Mouse (Mus musculus) intestine, embryonic 14.5 days (tissue): ENCODE measurements around the gene Trio. TPM values are rescaled to one million over a fixed set of nuclear protein-coding genes. Genes with fewer than 3 reads are reported as not detected.

ENCODE experiments used
- ATAC-seq: fragments of 200-750 bp; cut with Nextera tagmentation; replicated peaks from 2 replicates; pipeline ENCODE4 v1.8.0; 2017; ENCODE audit warnings: low read depth, moderate number of reproducible peaks, moderate TSS enrichment, moderate library complexity; ENCODE audit not compliant: low FRiP score, low TSS enrichment
- DNase-seq: peaks from one replicate; pipeline ENCODE4 v3.0.0-alpha.2; 2018; ENCODE audit warnings: low spot score
- H3K27ac ChIP-seq: fragments of 300-500 bp; sonication (generic); 2 replicates; pipeline ENCODE4 v1.5.1; 2014; ENCODE audit warnings: low read depth, mild to moderate bottlenecking, control low read depth
- H3K27me3 ChIP-seq: fragments of 300-500 bp; sonication (generic); replicated peaks from 2 replicates; pipeline ENCODE4 v1.6.1; 2014; ENCODE audit warnings: low read length, control low read depth; ENCODE audit not compliant: control insufficient read depth, insufficient read depth
- H3K36me3 ChIP-seq: fragments of 300-500 bp; sonication (generic); 2 replicates; pipeline ENCODE4 v1.6.1; 2014; ENCODE audit warnings: low read length, control low read depth; ENCODE audit not compliant: control insufficient read depth, insufficient read depth
- H3K4me1 ChIP-seq: fragments of 300-500 bp; sonication (generic); replicated peaks from 2 replicates; pipeline ENCODE4 v1.6.1; 2014; ENCODE audit warnings: low read length, control low read depth, mixed read lengths; ENCODE audit not compliant: control insufficient read depth, insufficient read depth
- H3K4me2 ChIP-seq: fragments of 300-500 bp; sonication (generic); 2 replicates; pipeline ENCODE4 v1.6.1; 2014; ENCODE audit warnings: low read length
- H3K4me3 ChIP-seq: fragments of 300-500 bp; sonication (generic); 2 replicates; pipeline ENCODE4 v1.5.1; 2014; ENCODE audit warnings: low read depth, low read length, control low read depth, mixed read lengths
- H3K9ac ChIP-seq: fragments of 300-500 bp; sonication (generic); 2 replicates; pipeline ENCODE4 v1.6.1; 2014; ENCODE audit warnings: mild to moderate bottlenecking, low read length
- H3K9me3 ChIP-seq: fragments of 300-500 bp; sonication (generic); 2 replicates; pipeline ENCODE4 v1.6.1; 2016; ENCODE audit warnings: low read length, control low read depth; ENCODE audit not compliant: control insufficient read depth
- WGBS: fragments of 180-500 bp; shearing (Covaris S2); extraction: QIAGEN DNeasy Blood & Tissue Kit; methylation state at CpG from one replicate; pipeline ENCODE4 v1.1.7; 2014; 5-methylcytosine and 5-hydroxymethylcytosine counted together
- polyA plus RNA-seq: library from polyadenylated mRNA; unstranded; fragments of >200 nt; fragmentation: Nextera tagmentation; extraction: Ambion mirVana; gene quantifications from 2 replicates; pipeline ENCODE4 v1.2.1, GENCODE M21; 2014

The Trio gene
- polyA plus RNA-seq, 1 experiment from 2014 or later = 34.7 TPM

GRCm38 (mm10) chr15:27862949-27863348, 162.7 kb downstream of the Trio start:
- no peaks in the 10 kb centered on the region for H3K4me1 ChIP-seq
- no peak overlapping the region for H3K4me3 ChIP-seq
- H3K36me3 ChIP-seq = peaks cover 28% of the 10 kb centered on the region
- DNase-seq = no peak
- H3K4me2 ChIP-seq = no peak overlapping the region
- no peak overlapping the region for H3K27ac ChIP-seq
- 87% methylated on average over 11 of the region's 11 CpGs for WGBS
- no peak for ATAC-seq
- no peaks in the 10 kb centered on the region for H3K27me3 ChIP-seq
- H3K9ac ChIP-seq = no peak overlapping the region
- H3K9me3 ChIP-seq = no peaks in the 10 kb centered on the region

- no peak overlapping the region for H3K9ac ChIP-seq
- H3K4me1 ChIP-seq = no peaks in the 10 kb centered on the region
- WGBS = 92% methylated on average over 14 of the region's 14 CpGs
- ATAC-seq (no peak), DNase-seq (no peak)
- no peaks in the 10 kb centered on the region for H3K9me3 ChIP-seq
- no peak overlapping the region for H3K4me2 ChIP-seq
- H3K27me3 ChIP-seq = no peaks in the 10 kb centered on the region
- H3K36me3 ChIP-seq = peaks cover 25% of the 10 kb centered on the region
- no peak overlapping the region for H3K4me3 ChIP-seq
- no peak overlapping the region for H3K27ac ChIP-seq
These were observed 165.2 kb downstream of the Trio start for GRCm38 (mm10) chr15:27860439-27860838.

GRCm38 (mm10) chr15:27859590-27859989, 166.1 kb downstream of the Trio start:
- H3K36me3 ChIP-seq = peaks cover 27% of the 10 kb centered on the region
- DNase-seq = no peak
- no peaks in the 10 kb centered on the region for H3K4me1 ChIP-seq
- no peak overlapping the region for H3K4me2 ChIP-seq
- no peak overlapping the region for H3K4me3 ChIP-seq
- ATAC-seq = no peak
- WGBS = 84% methylated on average over 1 of the region's 1 CpGs
- H3K27ac ChIP-seq = no peak overlapping the region
- no peaks in the 10 kb centered on the region for H3K27me3 ChIP-seq
- H3K9me3 ChIP-seq = no peaks in the 10 kb centered on the region
- no peak overlapping the region for H3K9ac ChIP-seq

GRCm38 (mm10) chr15:27859115-27859514, 166.5 kb downstream of the Trio start:
- peaks cover 27% of the 10 kb centered on the region for H3K36me3 ChIP-seq
- no peaks in the 10 kb centered on the region for H3K4me1 ChIP-seq
- H3K27ac ChIP-seq = no peak overlapping the region
- DNase-seq = no peak
- ATAC-seq = no peak
- no peak overlapping the region for H3K4me2 ChIP-seq
- H3K9ac ChIP-seq = no peak overlapping the region
- H3K27me3 ChIP-seq = no peaks in the 10 kb centered on the region
- WGBS = 55% methylated on average over 6 of the region's 6 CpGs
- no peaks in the 10 kb centered on the region for H3K9me3 ChIP-seq
- H3K4me3 ChIP-seq = no peak overlapping the region

GRCm38 (mm10) chr15:27858179-27858819, 167.3 kb downstream of the Trio start:
- H3K27me3 ChIP-seq = no peaks in the 10 kb centered on the region
- 74% methylated on average over 7 of the region's 7 CpGs for WGBS
- no peaks in the 10 kb centered on the region for H3K9me3 ChIP-seq
- no peak for DNase-seq
- no peaks in the 10 kb centered on the region for H3K4me1 ChIP-seq
- H3K4me3 ChIP-seq = no peak overlapping the region
- peaks cover 33% of the 10 kb centered on the region for H3K36me3 ChIP-seq
- ATAC-seq = no peak
- no peak overlapping the region for H3K27ac ChIP-seq
- H3K4me2 ChIP-seq = no peak overlapping the region
- no peak overlapping the region for H3K9ac ChIP-seq

GRCm38 (mm10) chr15:27857242-27857641, 168.4 kb downstream of the Trio start:
- no peaks in the 10 kb centered on the region for H3K4me1 ChIP-seq
- no peak overlapping the region for H3K9ac ChIP-seq
- H3K4me3 ChIP-seq = no peak overlapping the region
- H3K27ac ChIP-seq = no peak overlapping the region
- DNase-seq = no peak
- no peaks in the 10 kb centered on the region for H3K9me3 ChIP-seq
- no peaks in the 10 kb centered on the region for H3K27me3 ChIP-seq
- H3K4me2 ChIP-seq = no peak overlapping the region
- peaks cover 37% of the 10 kb centered on the region for H3K36me3 ChIP-seq
- 89% methylated on average over 7 of the region's 7 CpGs for WGBS
- ATAC-seq = no peak

GRCm38 (mm10) chr15:27856050-27856787, 169.4 kb downstream of the Trio start:
- no peak overlapping the region for H3K9ac ChIP-seq
- no peaks in the 10 kb centered on the region for H3K27me3 ChIP-seq
- 64% methylated on average over 29 of the region's 29 CpGs for WGBS
- no peak overlapping the region for H3K4me2 ChIP-seq
- no peak overlapping the region for H3K27ac ChIP-seq
- peaks cover 40% of the 10 kb centered on the region for H3K36me3 ChIP-seq
- DNase-seq (no peak), ATAC-seq (no peak; the same call in 1 of the 2 replicates)
- no peaks in the 10 kb centered on the region for H3K9me3 ChIP-seq
- H3K4me1 ChIP-seq = no peaks in the 10 kb centered on the region
- no peak overlapping the region for H3K4me3 ChIP-seq

GRCm38 (mm10) chr15:27851312-27851711, 174.3 kb downstream of the Trio start:
- no peak overlapping the region for H3K4me3 ChIP-seq
- 83% methylated on average over 6 of the region's 6 CpGs for WGBS
- no peak overlapping the region for H3K9ac ChIP-seq
- DNase-seq (no peak), ATAC-seq (no peak)
- H3K27me3 ChIP-seq = no peaks in the 10 kb centered on the region
- H3K36me3 ChIP-seq = peaks cover 79% of the 10 kb centered on the region
- H3K9me3 ChIP-seq = no peaks in the 10 kb centered on the region
- H3K27ac ChIP-seq = no peak overlapping the region
- H3K4me2 ChIP-seq = no peak overlapping the region
- no peaks in the 10 kb centered on the region for H3K4me1 ChIP-seq

GRCm38 (mm10) chr15:27850904-27851303, 174.7 kb downstream of the Trio start:
- H3K4me3 ChIP-seq = no peak overlapping the region
- no peaks in the 10 kb centered on the region for H3K4me1 ChIP-seq
- no peak overlapping the region for H3K4me2 ChIP-seq
- 87% methylated on average over 14 of the region's 14 CpGs for WGBS
- DNase-seq = no peak
- no peaks in the 10 kb centered on the region for H3K9me3 ChIP-seq
- no peak overlapping the region for H3K9ac ChIP-seq
- H3K27ac ChIP-seq = no peak overlapping the region
- H3K27me3 ChIP-seq = no peaks in the 10 kb centered on the region
- ATAC-seq = no peak
- peaks cover 83% of the 10 kb centered on the region for H3K36me3 ChIP-seq
